Mouse (Mus musculus) E14TG2a.4 (cell line): ENCODE results near the gene Rangap1.

Experiments
- CTCF ChIP-seq: conservative IDR thresholded peaks from 2 replicates; pipeline ENCODE4 v1.5.1; 2014; ENCODE audit warnings: low read length
- NANOG ChIP-seq: IDR thresholded peaks from 2 replicates; pipeline ENCODE4 v1.6.1; 2014; ENCODE audit warnings: borderline replicate concordance, low read length, mixed read lengths

DNA sequence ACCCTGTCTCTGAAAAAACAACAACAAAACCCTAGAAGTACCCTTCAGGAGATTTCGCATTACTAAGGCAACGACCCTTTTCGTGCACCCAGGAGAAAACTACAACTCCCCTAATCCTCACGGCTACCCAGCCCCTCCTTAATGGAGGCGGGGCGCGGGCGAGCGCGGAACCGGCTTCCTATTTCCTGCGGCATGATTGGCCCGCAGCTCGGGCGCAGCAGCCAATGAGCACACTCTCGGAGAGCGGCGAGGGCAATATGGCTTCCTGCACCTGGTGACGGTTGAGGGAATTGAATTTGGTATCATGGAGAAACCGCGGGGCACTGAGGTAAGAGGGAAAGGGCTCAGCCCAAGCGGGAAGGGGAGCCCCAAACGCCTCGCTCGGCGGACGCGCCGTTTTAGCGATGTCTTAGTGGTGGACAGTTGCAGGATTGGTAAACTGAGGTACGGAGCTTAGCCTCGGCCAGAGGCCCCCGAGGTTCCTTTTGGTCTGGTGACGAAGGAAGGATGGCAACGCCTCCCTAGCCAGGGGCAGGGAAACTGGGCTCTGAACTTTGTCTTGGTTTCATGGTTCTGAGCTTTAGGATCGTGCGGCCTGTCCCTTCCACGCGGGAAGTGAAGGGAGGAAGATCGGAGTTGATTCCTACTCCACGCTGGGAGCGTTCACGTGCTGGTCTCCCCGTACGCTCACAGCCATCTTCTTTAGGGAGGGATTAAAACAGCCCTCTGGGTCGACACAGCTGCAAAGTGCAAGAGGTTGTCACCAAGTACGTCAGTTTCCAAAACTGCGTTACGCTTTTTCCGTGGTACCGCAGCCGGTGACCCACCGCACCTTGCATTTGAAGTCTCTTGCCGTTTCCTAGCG is 81.4 kb downstream of the Rangap1 start, which contains the start of gene L3mbtl2:
- TF ChIP-seq CTCF: no peak
- TF ChIP-seq NANOG: no peak
